Mouse (Mus musculus) spleen, adult 12 weeks (tissue): ENCODE measurements around the gene Rnf187.

Experiments used
- DNase-seq: peaks from one replicate; pipeline ENCODE4 v3.0.0; 2022; ENCODE audit warnings: low spot score

The Rnf187 gene

DNA sequence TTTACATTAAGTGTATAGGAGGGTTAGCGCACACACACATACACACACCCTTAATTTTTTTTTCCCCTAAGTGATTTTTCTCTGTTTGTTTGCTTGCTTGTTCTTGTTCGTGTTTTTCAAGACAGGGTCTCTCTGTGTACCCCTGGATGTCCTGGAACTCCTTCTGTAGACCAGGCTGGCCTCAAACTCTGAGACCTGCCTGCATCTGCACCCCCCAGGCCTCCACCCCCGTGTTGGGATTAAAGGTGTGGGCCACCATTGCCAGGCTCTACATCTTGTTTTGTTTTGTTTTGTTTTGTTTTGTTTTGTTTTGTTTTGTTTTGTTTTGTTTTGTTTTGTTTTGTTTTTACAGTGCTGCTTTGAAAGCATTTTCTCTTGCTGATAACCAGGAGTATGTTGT lies 8.6 kb upstream of the Rnf187 start:
- no peak for DNase-seq

DNA sequence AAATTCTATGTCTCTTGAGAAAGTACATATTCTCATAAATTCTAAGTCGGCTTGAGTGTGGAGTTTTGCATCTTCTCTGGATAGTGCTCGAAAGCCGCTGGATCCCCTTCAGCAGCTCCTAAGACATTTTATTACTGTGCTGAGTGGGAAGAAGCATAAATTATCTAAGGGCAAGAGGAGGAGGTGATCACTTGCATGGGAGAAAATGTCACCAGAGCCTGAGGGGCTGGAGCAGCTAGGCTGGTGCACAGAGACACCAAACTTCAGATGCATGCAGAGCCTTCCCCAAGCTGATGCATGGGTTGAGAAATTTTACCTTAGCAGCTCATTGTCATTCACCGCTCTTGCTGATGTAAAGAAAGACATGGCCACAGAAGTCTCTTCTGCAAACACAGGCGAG lies 5.4 kb upstream of the Rnf187 start:
- no peak for DNase-seq

DNA sequence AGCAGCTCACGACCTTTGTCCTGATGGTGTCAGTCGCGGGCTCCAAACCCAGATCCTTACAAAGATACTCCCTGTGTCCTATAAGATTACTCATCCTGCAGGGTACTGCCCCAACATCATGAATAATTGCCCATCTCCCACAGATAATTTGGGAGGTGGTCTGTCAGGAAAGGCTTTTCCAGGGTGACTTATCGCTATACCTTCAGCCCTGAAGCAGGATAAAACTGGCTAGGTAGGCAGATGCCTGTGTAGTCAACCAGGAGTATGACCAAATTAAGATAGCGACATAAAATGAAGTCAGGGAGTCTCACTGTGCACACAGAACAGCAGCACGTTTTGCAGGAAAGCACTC lies 348 bp upstream of the Rnf187 start:
- no peak for DNase-seq

DNA sequence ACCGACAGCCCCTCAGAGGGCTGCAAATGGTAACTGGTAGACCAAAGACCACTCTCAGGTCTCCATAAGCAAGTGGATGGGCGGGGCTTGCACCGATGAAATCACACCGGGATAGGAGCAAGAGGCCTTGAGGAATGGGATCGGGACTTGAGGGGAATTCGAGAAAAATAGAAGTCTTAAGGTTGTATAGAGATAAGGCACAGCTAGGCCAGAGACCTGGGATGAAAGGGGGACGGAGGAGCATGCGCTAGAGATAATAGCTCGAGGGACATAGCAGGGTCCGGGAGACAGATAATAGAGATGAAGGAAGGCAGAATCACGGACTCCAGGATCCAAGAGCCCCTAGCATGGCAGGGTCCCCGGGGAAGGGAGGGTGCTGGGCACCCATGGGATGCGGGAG lies 807 bp downstream of the Rnf187 start:
- no peak for DNase-seq

DNA sequence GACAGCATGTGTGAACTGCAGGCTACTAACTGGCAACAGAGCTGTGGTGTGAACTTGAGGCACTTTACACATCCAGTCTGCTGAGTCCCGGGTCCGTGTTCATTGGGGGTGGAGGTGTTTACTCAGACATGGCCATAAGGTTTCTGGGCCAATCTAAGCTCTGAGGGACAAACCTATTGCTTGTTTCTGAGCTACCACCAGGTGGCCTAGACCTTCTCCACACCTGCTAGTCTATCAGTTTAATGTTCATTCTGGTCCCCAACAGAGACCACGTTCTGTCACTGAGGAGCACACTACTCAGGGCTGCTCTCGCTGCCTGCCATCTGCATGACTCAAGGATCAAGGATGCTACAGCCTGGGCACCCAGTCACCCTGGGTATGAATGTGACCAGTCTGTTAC lies 7.1 kb downstream of the Rnf187 start:
- DNase-seq: no peak

DNA sequence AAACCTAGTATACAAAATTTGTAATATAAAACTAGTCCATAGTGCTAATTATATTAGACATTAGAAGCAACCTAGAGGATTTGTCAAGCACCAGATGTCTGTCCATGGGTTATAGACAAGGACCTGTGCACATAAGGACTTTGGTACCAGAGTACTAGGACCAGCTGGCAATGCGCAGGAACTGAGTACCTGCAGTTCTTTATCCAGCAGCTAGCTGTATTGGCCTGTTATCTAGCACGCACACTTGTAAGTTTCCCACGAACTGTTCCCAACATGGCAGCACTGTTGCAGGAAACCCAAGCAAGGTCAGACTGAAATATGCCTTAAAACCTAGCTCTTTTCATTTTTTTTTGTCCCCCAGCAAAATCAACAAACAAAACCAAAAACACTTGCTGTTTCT lies 8.5 kb downstream of the Rnf187 start:
- DNase-seq: no peak

DNA sequence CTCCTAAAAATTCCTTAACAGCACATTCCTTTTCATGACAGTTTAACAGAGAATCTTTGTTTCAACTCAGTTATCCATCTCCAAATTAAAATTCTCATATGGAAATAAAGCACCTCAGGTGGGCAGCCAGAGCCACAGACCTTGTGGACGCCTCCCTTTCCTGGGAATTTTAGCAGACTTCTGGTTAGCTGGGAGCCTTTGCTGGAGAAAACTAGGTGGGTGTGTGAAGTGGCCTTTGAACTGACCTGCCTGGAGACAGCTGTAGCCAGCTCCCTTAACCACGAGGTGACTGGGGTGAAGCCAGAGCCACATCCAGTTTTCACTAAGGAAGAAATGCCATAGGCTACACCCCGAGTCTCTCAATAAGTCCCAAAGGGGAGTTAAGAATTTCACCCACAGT lies 9.1 kb downstream of the Rnf187 start:
- DNase-seq: no peak

DNA sequence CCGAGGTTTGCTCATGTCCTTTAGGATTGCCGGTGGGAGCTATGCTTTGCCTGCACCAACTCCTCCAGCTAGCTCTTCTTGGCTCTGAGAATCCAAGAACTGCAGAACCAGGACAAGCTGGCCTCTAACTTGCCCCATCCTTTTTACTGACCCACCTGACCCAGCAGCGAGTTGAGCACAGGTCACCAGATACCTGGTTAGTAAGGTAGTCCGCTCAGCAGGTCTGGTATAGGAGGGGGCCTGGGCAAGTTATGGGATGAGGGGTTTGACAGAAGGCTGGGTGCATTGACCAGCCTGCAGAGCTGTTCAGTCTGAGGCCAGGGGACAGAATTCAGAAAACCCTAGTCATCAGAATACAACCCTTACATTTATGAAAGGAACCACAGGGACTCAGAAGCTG lies 9.7 kb downstream of the Rnf187 start:
- DNase-seq: no peak

DNA sequence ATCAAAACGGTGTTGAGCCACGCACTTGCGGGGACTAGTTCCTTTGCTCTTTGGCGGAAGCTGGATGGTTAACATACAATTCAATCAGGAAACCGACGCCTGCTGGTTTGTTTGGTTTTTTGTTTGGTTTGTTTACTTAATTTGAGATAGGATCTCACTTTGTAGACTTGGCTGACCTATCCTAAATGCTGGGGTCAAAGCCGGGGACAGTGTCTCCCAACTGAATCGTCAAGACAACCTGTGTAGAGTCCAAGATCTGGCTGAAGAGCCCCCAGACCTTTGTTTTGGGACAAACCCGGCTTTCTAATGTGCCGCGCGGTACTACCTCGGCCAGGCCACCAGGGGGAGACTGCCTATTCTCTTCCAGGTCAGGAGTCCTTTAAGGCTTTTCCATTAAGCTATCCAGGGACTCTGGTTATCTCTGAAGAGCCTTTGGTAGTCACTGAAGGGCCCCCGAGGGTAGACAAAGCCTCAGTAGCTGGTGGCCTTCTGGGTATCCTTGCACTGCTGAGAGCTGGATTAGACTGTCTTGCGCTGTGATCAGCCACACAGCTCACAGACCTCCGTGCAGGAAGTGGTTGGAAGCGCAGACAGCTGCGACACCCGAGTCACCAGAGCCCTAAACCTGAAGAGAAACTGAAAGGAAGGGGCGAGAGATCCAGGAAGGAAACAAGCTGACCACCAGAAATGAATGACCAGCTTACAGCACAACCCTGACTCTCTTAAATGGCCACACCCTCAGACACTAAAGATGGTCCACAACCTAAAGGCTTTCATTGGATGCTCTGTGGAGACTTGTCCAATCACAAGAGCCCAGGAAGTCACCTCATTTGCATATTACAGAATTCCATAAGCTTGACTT lies 10.7 kb downstream of the Rnf187 start:
- peak; percentile 80 for DNase-seq

DNA sequence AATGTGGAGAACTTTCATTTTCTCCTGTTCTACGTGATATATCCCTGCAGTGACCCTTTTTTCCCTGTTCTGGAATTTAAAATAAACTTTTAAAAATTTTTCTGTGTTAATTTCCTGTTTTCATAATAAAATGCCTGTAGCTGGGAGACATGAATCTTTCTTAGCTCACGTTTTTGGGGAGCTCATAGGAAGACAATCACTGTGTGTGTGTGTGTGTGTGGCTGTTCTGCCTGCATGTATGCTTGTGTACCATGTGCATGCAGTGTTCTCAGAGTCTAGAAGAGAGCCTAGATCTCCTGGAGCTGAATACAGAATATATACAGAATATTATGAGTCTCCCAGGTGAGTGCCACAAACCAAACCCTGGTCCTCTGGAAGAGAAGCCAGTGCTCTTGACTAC lies 11.7 kb downstream of the Rnf187 start:
- no peak for DNase-seq

DNA sequence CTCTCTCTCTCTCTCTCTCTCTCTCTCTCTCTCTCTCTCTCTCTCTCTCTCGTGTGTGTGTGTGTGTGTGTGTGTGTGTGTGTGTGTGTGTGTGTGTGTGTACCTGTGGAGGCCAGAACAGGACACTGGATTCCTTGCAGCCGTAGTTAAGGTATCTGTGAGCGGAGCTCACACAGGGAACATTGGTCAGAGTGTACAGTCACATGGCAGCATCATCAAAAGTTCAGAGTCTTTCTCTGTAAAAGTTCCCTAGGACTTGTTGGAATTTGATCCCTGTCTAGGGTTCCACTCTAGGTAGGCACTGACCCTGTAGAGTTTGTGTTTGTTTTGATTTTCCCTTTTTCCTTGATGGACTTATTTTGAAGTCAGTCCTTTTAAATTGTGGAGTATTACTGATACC lies 12.1 kb downstream of the Rnf187 start:
- no peak for DNase-seq

DNA sequence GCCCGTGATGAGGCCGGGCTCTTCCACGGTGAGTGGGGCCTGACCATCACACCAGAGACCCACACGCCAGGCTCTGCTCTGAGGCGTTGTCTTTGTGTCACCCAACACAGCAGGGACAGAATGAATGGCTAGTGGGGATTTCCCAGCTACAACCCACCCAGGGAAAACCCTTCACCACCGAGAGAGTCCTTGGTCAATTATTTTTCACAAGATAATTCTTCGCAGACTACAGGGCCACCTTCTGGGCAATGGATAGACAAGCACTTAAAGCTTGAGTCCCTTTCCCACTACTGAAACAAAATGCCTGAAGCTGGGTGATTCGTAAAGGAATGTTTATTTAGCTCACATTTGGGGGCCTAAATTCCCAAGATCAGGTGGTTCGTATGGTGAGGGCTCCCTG lies 16.3 kb downstream of the Rnf187 start:
- DNase-seq: no peak

DNA sequence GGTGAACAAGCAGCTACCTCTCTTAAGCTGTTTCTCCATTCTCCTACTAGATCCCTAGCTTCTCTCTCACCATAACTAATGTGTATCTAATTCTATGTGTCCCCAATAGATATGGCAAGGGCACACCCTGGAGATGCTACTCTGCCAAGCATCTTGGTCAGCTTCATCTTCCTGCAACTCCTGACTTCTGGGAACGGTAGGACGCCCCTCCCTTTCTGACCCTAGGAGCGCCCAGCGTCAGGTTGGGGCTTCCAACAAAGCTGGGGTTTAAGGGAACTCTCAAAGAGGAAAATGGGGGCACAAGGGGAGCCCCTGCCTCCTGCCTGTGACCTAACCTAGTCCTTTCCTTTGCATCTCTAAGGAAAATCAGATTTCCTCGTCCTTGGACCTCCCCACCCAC lies 20.0 kb downstream of the Rnf187 start:
- DNase-seq: peak; percentile 27

DNA sequence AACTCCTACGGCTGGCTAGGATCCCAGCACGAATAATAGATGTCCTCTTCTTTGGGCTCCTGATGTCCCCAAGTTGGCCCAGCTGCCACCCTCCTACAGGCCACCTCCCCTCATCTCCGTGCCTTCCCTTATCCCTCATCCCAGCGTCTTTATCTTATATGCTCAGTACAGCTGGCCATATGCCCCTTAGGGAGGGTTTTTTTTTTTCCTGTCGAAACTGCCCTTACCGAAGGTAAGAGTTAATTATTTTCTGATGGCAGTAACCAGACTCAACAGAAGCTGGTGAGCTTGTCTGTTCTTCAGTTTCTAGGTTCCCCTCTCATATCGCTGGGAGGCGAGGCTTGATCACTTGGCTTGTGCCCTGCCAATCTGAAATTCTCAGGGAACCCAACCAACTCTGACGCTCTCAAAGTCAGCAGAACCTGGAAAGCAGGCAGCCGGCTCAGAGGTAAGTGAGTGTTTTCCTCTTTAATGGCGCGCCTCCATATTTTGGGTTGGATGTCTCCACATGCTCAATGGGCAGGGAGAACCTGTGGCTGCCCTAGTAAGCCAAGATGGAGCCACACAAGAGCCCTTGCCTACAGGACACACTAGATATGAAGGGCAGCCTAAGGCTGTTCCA lies 20.9 kb downstream of the Rnf187 start, which contains the start of gene Btnl10:
Btnl10 (plus strand) TSS at position 164 of the 622 bp plus-strand sequence.
- no peak for DNase-seq

DNA sequence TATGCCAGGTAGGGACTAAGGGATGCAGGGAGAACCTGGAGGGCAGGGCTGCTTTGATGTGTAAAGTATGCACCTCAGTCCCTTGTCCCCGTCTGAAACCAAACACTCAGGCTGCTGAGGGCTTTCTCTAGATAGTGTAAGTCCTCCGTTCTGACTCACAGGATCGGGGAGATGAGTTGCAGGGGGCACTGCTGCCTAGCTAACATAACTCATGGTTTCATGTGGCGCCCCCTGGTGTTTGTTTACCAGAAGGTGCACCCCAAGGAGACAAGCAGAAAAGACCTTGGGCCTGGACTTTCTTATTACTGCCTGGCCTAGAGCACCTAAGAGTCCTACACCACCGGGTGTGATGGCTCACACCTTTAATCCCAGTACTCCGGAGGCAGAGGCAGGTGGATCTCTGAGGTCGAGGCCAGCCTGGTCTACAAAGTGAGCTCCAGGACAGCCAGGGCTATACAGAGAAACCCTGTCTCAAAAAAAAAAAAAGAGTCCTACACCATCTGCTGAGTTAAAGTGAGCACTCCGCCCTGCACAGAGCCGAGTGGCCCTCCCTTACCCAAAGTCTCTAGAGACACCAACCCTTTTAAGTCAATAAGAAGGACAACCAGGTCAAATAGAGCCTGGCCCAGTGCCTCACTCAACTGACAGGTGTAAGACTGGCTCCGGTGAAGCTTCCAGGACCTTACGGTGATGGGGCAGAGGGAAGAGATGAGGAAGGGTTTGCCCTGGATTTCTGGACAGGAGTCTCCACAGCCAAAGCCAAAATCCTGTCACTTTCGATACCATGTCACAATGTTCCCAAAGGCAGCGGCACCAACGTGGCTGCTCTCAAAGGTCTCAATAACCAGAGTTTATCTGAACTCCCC lies 21.6 kb downstream of the Rnf187 start:
- DNase-seq: peak; percentile 80

DNA sequence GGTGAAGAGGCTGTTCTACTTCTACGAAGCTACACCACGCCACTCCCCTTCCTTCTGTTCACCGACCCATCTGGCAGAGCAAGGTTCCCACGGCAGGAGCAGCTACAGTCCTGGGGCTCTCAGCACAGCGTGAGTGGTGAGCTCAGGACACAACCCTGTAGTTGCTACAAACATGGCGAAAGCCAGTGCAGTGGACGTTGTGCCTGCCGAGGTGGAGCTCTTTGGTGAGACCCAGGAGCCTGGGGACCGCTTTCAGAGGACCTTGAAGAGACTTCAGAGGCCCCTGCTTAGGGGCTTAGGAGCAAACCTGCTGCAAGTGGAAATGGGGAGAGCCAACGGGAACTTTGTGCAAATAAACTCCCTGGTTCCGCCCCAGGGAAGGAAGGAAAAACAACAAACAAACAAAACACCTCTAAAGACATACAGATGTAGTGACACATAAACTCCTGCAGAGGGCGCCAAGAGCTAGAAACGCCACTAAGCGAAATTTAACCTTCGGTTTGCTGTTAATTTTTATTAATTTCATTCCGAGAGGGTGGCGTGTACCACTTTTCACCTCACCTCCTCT lies 24.2 kb downstream of the Rnf187 start:
- DNase-seq: peak; percentile 66

DNA sequence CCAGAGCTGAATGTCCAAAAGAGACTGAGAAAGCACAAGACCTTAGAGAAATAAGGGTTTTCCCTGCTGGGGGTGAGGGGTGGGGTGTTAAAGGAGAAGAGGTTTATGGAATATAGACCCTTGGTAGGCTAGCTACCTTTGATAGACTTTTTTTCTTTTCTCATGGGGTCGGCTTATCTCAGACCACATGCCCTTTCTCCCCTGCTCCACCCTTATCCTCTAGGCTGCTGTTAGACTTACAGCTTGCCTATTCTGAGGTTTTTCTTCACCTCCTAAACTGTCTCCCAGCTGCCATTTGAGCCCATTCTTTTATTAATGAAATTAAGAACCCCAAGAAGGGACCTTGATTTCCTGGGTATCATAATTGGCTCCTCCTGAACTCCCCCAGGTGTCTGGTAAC lies 24.9 kb downstream of the Rnf187 start:
- DNase-seq: no peak

DNA sequence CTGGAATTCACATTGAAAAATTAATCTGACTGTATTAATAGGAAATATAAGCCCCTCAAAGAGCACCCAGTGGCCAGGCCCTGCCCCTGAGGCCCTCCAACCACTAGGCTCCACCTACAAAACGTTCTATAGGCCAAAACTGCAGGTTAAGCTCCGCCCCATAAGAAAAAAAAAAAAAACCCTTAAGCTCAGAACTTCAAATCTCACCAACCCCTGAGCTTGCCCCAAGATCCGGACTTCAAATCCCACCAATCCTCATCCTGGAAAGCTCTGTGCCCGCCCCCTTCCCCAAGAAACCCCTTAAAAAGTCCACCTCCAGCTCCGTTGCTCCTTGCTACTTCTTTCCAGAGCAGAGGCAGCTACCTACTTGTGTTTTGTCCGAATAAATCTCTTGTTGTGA lies 33.9 kb downstream of the Rnf187 start:
- no peak for DNase-seq

DNA sequence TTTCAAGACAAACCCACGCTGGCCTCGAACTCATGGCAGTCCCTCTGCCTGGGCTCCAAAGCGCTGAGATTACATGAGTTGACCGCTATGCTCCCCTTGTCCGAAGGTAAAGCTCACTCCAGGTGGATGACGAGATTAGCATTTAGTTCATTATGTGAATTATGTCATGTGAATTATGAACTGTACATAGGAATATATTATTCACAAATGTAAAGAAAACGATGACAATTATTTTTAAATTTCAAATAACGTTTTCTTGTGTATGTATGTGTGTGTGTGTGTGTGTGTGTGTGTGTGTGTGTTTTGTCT lies 34.4 kb downstream of the Rnf187 start:
- no peak for DNase-seq

DNA sequence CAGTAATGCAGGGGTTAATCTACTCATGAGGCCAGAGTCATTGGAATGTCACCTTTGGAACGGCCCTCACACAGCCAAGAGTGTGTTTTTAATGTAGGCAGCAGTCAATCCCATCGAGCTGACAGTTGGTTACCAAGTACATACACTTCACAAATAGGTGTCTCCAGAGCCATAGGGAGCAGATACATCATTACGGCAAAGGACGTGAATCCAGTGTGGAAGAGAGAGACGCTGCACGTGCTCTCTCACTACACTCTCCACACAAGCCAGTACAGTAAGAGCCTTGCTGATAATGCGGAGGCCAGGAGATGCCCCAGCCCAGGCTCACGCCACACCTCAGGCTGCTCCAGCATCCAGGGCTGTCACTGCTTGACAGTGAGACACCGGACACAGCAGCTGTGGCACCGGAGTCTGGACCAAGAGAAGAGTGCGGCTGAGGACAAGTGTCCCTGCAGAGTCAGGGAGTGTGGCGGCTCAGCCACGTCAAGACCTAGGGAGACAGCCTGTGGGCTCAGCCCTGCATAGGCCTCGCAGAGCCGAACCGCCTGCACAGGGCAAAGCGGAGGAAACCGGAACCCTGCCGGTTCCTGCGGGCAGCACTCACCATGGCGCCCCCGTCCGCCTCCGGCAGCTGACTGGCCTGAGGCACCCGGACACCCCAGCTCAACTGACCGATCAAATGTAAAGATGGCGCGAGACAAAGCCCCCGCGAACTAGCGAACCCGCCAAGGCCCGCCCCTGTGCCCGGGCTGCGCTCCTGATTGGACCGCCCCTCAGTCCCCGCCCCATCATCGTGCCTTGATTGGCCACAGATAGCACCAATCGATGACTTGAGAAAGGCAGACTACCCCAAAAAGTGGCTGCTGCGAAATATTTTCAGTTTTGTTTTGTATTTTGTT lies 35.0 kb downstream of the Rnf187 start, which contains the start of gene Zfp39:
Zfp39 (minus strand) TSS at position 715 of the 899 bp plus-strand sequence.
- peak; percentile 96 for DNase-seq

DNA sequence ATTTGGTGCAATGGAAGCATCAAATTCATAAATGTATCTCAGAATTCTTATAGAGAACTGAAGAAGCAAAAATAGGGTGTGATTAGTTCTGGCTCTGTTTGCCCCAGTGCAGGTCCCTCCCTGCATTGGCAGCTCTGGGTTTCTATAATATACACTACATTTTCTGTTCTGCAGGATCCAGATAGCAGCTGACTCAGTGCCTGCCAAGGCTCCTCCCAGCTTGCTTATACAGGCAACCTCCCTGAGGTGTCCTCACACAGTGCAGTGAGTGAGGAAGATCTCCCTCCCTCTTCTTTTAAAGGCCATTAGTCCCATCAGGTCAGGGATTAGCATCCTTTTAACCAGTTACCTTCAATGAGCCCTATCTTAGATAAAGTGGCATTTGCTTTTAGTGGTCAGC lies 37.6 kb downstream of the Rnf187 start:
- DNase-seq: peak; percentile 35

DNA sequence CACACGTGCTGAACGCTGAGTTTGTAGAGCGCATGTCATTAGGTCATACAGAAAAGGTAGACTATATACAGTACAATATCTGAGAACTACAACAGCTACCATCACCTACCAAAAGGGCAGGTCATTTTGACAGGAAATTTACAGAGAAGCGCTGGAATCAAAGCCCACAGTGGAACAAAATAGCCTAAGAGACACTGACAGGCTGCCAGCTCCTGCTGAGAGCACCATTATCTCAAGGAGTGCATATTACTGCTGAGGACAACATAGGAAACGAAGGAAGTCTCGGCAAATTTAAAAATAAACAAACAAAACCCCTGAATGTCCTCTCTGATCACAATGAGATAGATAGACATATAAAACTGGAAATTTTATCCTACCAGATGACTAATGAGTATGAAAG lies 41.2 kb downstream of the Rnf187 start:
- DNase-seq: no peak
